Mouse (Mus musculus) layer of hippocampus, postnatal 10 days (tissue): ENCODE measurements at regions not wholly inside any gene's neighbourhood (a gene's known extent, or its start where the extent isn't known, plus 50 kb on each side); places are given as distances from the start of the nearest gene placed in this dataset.

Source experiments
- DNase-seq, 2 experiments: peaks; one replicate each; pipeline ENCODE4 v3.0.0; 2021; ENCODE audit warnings: low spot score in 2 of 2

DNA sequence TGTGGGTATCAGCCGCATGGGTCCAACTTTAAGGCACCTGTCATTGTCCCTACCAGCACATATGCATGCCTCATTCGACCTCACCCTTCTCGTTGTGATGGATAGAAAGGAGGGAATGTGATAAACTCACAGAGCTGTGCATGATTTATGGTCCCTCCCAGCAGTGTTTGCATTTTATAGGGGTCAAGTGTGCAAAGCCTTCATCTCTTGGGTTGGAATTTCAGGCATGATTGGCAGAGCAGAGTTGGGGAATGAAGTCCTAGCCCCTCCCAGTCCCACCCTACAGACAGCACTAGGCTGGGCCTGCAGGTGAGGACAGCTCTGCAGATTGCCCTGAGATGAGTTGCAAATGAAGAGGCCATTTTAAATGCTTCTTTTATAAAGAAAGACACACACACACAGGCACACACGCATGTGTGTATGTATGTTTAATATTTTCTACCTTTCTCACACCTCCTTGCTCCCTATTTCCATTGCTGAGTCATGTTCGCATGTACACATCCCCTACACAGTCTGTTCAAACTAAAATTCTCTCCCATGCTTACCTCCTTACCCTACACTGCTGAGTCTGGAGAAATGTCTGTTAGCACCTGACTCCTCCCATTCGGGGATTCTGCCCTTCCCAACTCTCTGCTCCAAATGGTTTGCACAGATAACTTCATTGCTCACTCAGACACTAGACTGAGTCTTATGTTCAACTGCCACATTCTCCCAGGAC is 558.9 kb downstream of the Efnb2 start:
- no peak for DNase-seq

DNA sequence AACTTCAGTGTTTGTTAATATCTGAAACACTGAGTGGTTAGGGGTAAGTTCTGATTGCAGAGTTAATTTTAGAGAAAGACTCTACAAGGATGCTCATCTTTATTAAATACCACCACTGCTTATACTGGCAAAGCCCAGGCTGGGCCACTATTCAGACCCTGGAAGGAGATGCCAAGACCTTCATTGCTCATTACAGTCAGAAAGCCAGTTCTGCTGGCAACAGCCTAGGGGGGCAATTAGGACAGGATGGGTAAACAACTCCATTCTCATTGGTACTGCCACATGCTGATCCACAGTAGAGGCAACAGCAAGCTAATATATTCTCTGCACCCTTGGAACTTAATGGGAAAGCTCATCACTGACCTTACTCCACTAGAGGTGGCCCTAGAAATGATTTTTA is 568.5 kb downstream of the Efnb2 start:
- DNase-seq, result no peak

DNA sequence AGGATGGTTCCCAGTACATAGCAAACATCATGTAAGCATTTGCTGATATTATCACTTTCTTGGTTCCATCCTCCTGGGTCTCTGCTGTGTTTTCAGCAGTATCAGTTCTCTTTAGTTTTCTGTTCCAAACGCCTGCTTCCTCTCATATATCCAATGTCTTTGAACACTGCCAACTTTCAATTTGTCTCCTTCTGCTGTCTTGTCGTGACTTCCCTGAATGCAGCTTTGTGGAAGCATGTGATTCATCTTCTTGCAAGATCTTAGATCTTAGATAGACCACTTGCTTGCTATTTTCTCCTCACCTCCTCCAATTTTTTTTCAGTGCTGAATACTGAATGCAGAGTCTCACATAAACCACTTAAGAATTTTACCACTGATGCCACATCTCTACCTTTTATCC is 576.4 kb downstream of the Efnb2 start:
- DNase-seq, result no peak

DNA sequence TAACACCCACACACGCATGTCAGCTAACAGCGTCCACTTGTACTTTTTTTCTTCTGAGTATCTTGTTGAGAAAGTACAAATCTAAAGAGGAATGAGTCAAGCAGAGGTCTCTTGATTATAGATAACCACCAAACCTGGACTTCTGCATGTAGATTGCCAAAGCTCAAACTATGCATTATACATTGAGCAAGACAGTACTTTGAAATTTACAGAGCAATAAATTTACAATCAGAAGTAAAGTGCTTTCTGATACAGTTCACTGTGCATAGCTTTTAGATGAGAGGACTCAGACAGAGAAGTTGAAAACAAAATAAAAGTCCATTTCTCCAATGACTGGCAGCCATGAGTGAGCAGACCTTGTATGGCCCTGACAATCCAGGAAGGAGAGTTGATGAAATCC is 597.0 kb downstream of the Efnb2 start:
- no peak for DNase-seq

DNA sequence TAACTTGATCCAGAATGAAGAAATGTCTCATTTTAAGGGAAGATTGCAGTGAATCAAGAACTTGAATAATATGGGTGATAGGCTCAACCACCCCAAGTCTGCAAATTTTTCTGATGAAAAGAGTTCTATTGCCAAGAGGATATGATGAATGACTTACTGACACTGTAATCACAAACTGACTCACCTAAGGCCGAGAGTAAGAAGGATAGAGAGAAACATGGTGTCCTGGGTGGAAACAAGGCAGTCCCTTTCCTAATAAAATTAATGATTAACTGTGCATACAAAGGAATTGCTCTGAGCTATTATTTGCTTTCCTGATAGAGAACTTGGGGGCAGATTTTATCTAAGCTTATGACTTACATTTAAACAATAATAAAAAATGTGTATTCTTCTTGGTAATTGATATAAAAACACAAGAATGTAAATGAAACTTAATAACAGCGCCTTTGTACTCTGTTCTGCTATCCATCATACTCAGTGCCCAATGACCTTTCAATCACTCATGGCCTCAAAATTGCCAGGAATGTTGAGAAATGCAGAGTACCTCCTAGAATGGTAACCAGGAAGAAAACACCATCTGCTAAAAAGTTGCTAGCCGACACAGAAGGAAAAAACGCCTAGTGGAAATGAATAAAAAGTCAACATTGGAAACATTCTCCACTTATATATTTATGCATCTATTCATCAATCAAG is 606.7 kb downstream of the Efnb2 start:
- DNase-seq, result no peak

DNA sequence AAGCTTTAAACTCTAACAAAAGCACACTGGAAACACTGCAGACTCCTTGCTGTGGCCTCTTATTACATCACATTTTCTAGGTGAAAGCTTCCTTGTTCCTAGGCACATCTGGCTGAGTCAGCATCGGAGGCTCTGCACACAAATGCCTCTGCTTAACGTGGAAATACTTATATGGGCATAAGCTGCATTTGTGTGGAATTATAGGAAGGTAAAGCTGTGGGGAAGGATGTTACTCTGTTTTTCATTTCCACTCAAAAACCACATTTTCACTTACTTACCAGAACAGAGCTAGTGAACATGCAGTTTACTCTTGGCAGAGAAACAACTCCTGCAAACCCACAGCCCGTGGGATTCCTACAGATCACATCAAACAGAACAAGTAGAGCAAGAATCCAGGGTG is 609.9 kb downstream of the Efnb2 start:
- DNase-seq, result no peak

DNA sequence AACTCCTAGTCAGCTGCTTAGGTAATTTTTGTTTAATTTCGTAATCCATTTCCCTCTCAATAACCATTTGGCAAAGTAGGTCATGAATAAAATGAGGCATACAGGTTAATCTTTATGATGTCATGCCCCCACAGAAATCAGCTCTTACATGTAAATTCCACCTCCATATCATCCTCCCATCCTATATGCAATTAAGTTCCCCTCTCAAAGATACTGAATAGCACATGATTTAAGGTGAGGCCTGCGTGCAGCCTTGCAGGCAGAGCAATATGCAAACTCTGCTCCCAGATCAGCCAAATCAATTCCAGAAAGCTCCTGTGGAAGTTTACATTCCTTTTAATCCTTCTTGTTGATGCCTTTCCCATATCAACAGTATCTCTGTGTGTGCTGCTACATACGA is 610.3 kb downstream of the Efnb2 start:
- DNase-seq, result no peak

DNA sequence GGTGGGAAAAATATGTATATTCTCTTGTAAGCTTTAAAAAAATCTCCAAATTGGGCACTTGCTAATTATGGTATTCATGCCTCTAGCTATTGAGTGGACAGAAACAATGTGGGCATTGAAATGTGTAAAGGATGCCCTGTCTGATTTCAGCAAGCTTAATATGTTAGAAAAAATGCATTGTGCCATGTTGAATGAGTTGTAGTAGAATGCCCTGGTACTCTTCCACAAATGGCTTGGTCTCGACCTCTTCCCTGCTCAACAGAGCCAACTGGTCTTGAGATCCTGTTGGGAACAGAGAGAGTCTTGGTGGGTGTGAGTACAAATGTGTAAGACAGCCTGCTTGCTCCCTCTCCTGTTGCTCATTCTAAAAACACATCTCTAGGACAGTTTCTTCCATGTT is 616.1 kb downstream of the Efnb2 start:
- DNase-seq, result no peak

DNA sequence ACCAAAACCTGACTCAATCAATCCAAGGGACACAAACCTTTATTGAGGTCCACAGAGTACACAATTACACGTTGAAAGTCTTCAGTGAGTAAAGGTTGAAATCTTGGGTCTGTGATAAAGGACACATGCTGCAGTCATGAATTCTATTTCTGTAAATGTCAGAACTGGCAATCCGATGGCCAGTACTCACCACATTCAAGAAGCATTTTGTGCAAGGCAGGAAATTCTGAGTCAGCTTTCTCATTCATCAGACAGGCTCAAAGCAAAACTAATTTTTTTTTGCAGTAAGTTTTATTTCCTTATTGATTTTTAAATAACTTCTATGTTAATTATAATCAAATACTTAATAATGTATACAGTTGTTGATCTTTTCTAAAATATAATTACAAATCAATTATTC is 616.7 kb downstream of the Efnb2 start:
- no peak for DNase-seq

DNA sequence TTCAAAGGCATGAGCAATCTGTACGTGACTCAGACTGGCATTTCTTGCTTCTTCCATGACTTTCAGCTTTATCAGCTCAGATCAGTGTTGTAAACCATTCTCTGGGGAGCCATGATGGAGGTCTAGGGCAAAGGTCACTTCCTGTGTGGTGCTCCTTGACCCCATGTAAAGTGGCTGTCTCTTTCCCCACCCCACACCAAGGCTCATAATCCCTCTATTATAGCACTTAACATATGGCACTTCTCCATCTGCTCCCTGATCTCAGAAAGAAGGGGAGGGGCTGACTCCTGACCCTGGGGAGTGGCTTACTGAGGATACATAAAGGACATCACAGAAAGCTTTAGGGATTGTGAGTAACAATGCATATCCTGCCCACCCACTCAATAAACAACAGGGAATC is 623.1 kb downstream of the Efnb2 start:
- DNase-seq, result no peak

DNA sequence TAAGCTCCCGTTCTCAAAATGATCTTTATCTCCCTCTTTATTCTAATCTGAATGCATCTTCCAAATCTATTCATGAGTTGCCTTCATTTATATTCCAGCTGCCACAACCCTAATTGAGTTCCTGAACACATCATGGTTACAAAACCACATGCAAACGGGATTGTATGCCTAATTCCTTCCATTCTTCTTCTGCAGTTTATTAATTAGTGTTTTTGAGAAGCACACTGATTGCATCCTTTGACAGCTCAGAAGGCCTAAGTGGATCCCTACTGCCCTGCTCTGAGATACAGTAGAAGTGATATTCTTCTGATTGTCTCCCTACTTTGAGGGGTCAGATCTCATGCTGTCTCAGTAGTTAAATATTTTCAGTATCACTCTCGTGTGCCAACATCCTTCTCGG is 649.9 kb downstream of the Efnb2 start:
- no peak for DNase-seq

DNA sequence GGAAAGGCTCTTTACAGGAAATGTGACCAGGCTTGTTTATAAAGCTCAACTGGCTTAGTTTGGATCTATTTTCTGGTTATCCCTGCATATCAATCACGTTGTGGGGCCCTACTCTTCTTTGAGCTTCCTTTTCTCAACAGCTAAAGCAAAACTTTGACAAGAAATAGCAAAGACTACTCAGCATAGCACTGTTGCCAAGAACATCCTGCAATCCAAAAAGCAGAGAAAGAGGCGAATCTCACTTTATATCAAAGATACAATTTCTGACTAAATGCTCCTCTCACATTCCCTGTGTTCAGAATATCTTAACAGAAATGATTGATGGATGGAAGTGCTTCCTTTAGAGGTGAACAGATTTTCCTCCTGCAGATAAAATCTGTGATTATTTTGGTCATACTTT is 666.1 kb downstream of the Efnb2 start:
- DNase-seq, result no peak

DNA sequence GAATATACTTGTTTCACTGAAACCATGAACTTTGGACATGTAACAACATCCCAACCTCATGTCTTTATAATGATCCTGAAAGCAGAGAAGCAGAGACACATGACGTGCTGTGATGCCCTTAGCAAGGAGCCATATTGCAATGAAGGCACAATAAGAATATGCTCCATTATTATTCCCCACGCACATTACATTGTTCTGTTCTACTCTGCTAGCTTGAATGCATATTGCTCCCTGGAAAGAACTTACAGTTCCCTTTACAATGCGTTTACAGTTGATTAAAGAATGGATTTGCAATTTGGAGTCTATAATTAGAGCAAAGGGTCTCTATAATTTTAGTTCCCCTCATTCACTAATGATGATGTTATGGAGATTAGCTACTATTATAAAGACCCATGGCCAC is 672.2 kb downstream of the Efnb2 start:
- DNase-seq, result no peak

DNA sequence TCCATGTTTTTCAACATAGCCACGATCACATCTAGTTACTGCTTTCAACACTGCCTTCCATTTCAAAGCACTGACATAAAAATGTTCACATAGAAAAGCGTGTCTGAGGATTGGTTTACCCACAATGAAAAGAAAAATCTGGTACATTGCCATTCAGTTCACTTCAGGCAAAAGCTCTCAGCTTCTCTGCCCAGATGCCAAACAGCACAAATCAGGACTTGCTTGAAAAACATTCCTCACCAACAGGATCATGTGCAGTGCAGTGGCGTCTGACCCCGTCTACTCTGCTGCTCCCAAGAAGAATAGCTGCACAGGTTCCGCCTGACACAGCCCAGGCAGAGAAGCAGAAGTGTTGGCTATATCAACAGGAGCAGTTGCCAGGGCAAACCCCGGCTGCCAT is 684.0 kb downstream of the Efnb2 start:
- DNase-seq, result peak in 1 of 2 experiments; percentile 12

DNA sequence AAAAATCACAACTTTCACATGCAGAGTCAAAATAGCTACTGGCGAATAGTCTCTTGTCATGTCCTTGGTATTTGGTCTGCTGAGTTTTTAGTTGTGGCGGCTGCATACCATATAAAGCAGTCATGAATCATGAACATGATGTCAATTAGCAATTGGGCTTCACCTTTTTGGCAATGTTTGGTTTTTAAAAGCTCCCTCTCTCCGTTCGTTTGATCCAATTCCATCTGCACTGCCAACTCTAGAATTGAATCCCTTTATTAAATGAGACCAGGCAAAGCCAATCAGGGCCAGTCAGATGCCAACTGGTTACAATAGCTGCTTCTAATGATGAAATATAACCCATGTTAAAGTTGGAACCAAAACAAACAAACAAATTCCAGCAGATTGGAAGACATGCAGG is 687.3 kb downstream of the Efnb2 start:
- no peak for DNase-seq

DNA sequence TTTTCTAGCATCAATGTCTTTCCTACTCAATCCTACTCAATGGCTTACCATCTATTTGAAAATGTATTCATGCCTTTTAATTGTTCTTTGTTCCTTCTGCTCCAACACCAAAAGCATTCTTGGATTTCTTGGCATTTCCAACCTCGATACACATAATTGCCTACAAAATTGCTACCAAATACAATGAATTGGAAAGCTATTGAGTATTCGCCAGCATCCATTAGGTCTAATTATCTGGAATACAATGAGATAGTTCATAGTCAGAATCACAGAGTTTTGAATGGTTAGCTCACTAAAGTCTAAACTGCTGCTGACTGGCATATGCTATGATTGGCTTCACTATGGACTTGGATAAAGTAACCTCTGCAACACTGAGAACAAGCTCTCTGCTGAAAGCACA is 696.8 kb downstream of the Efnb2 start:
- DNase-seq, result no peak

DNA sequence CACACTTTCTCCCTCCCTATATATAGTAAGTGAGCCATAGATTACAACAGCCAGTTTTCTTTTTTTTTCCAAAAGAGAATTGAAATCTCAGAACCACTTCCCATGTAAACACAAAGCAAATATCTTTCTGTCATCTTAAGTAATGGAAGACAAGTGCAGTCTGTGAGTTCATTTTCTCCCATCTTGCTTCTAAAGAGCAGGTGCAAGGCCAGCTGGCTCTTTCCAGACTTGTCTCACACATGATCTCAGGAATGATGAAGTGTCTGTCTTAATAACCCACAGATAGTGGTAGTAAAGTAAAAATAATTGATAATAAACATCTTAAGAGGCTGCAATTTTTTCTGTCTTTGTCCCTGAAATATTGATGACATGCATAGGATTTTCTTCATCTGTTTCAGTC is 704.3 kb downstream of the Efnb2 start:
- no peak for DNase-seq

DNA sequence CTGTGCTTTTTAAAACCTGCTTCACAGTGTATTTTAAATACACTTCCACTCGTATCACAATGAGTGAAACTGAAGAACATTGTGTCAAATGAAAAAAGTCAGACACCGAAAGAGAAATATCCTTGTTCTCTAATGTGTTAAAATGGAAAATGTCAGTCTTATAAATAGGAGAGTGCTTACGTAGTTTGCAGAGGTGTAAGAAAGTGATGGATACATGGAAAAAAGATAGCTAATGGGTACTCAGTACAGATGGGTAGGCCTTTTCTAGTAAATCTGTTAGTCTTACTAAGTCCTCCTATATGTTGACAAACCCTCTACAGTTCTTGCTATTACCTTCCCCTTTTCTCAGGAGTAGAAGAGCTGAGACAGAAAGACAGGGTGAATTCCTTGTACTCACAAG is 706.2 kb downstream of the Efnb2 start:
- no peak for DNase-seq

DNA sequence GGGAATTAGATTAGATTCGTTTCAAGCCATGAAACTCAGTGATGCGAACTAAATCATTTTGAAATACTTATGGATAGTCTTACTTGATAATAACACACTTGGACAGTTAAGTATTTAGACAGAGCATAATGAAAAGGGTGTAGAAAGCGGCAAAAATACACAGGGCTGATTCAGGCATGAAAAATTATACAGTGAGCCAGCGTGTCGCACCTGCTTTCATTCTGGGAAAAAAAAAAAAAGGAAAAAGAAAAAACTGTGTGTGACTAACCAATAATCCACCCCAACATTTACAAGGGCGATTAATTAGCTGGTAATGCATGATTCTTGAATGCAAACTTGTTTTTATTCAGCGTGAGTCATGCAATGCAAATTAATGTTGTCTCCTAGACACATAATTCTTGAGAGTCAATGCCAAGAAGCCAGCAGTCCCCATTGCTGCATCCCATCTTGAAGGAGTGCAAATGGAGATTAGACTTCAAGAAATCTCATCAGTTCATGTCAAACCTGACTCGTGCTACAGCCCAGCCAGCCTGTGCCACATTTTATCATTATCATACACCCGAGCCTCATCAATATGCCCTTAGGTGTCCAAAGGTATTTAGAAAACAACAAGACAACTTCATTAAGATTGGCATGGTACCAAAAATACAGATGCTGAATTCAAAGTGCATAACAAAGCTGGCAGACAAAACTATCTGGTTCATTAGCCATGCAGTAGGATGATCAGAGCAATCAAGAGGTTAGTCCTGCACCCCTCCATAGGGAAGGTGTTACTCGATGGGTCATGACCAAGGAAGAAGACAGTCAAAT is 714.9 kb downstream of the Efnb2 start:
- no peak for DNase-seq

DNA sequence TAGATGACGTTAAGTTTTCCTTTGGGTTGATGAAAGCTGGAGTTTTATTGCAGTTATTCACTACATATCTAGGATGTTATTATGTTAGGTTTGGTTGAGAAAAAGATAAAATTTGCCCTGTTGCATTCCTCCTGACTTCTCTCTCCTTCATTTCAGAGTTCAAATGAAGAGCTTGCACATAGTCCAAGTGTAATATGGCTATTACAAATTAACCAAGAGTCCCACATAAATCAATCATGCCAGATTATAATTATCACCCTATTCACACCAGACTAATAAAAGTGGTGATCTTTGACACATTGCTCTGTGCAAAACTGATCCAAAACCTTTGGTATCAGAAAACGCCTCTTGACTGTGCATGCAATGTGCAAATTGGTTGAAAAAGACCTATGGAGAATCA is 724.4 kb downstream of the Efnb2 start:
- no peak for DNase-seq

DNA sequence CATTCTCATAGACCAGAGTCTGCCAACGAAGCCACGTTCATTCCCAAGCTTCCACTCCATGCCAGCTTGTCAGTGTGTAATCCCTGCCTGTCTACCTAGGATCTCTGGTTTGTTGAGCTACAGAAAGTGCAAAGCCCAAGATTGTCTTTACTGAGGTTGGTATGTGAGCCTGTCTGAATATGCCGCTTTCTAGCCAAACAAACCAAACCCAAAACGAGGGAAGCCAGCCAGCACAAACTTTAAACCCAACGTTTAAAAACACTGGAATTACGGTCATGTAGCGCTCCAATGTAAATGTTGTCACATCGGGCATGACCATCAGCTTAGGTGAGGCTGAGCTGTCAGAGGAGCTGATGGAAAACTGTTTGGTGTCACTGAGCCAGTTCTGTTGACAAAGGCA is 741.6 kb downstream of the Efnb2 start:
- DNase-seq, result no peak

DNA sequence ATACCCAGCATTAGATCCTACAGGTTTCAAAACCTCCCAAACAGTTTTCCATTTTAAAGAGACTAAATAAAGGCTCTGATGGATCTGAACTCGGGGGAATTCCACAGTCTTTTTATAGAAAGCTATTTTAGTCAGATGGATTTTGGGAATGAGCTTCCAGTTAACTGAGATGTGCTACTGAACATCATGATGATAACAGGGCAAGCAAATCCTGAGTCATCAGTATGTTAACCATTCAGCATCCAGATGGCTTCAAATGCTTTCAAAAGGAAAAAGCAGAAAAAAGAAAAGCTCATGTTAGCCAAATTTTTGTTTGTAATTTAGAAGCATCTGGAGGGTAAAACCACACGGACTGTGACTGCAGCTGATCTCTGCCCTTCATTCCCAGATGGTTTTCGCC is 766.7 kb downstream of the Efnb2 start:
- no peak for DNase-seq
